Mouse (Mus musculus) megakaryocyte, embryonic 14.5 days (primary cell): ENCODE measurements at regions not wholly inside any gene's neighbourhood (a gene's known extent, or its start where the extent isn't known, plus 50 kb on each side); places are given as distances from the start of the nearest gene placed in this dataset.

Experiments
- H3K27me3 ChIP-seq: replicated peaks from 2 replicates; pipeline ENCODE3; 2012; ENCODE audit warnings: inconsistent platforms
- H3K36me3 ChIP-seq: replicated peaks from 2 replicates; pipeline ENCODE3; 2012; ENCODE audit warnings: low read length, inconsistent platforms, mixed read lengths
- H3K4me1 ChIP-seq: 2 replicates; pipeline ENCODE4 v1.6.1; 2012; ENCODE audit warnings: inconsistent platforms
- H3K4me3 ChIP-seq: replicated peaks from 2 replicates; pipeline ENCODE3; 2012; ENCODE audit warnings: moderate library complexity, mild to moderate bottlenecking, inconsistent platforms
- H3K9me3 ChIP-seq: 2 replicates; pipeline ENCODE4 v1.6.1; 2012; ENCODE audit warnings: inconsistent platforms
- FLI1 ChIP-seq: IDR thresholded peaks from 2 replicates; pipeline ENCODE4 v1.6.1; 2012; ENCODE audit warnings: low read length, inconsistent platforms, mixed read lengths
- GATA1 ChIP-seq: IDR thresholded peaks from 3 replicates; pipeline ENCODE4 v1.6.1; 2012; ENCODE audit warnings: mixed read lengths, low read length, inconsistent platforms, borderline replicate concordance

- Histone ChIP-seq H3K36me3 (no peaks in the 10 kb centered on the region), H3K4me1 (no peaks in the 10 kb centered on the region), H3K27me3 (no peaks in the 10 kb centered on the region), H3K9me3 (peaks cover 3% of the 10 kb centered on the region; the same call in 1 of the 2 replicates), H3K4me3 (no peak overlapping the region)
- TF ChIP-seq FLI1 = no peak
- TF ChIP-seq GATA1 = no peak
These were observed 152.0 kb downstream of the Ppp4r2 start for GRCm38 (mm10) chr6:100985334-100985937.

DNA sequence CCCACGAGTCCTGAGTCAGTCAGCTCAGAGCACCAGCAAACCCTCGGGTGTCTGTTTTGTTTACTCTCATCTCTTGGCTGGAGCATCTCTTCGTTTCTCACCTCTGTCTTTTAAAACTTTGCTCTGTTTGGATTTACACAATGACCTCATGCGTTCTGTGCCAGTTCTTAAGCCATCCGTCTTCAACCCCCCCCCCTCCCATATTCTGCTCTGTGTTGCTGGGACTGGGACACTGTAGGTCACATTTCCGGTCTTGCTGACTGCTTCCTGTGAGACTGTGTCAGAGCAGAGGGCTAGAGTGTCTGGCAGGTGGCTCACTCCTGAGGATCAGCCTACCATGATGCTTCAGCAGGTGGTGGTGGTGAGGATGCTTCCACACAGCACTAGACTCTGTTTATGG, 155.1 kb downstream of the Ppp4r2 start:
- Histone ChIP-seq H3K4me1 (no peaks in the 10 kb centered on the region), H3K27me3 (no peaks in the 10 kb centered on the region), H3K36me3 (no peaks in the 10 kb centered on the region), H3K4me3 (no peak overlapping the region), H3K9me3 (peaks cover 27% of the 10 kb centered on the region)
- TF ChIP-seq FLI1 = no peak
- no peak for TF ChIP-seq GATA1

DNA sequence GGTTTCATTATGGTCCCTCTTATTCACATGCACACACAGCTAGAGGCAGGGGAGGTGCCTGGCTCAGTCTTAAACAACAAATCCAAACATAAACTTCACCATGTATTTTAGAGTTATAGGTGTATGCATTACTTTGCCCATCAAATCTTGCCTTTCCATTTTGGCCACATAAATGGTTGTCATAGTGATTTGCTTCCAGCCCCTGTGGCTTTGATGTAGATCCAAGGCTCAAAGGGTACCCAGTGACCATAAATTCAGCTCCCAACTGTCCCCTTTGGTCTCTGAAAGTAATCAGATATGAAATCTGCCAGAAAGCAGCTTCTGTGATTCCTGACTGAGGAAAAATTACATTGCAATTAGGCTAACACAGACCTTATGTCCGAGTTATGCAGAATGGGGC, 160.0 kb downstream of the Ppp4r2 start:
- Histone ChIP-seq H3K36me3 (no peaks in the 10 kb centered on the region), H3K4me1 (no peaks in the 10 kb centered on the region), H3K9me3 (peaks cover 31% of the 10 kb centered on the region), H3K27me3 (no peaks in the 10 kb centered on the region), H3K4me3 (no peak overlapping the region)
- no peak for TF ChIP-seq GATA1
- TF ChIP-seq FLI1 = no peak

- no peak for TF ChIP-seq GATA1
- no peak for TF ChIP-seq FLI1
- Histone ChIP-seq H3K9me3 (peaks cover 27% of the 10 kb centered on the region), H3K4me1 (no peaks in the 10 kb centered on the region), H3K4me3 (no peak overlapping the region), H3K36me3 (no peaks in the 10 kb centered on the region), H3K27me3 (no peaks in the 10 kb centered on the region)
These were observed 162.6 kb downstream of the Ppp4r2 start for GRCm38 (mm10) chr6:100995874-100996560.

- TF ChIP-seq GATA1 (no peak), FLI1 (no peak)
- no peaks in the 10 kb centered on the region for H3K4me1 ChIP-seq
- no peaks in the 10 kb centered on the region for H3K27me3 ChIP-seq
- H3K36me3 ChIP-seq = no peaks in the 10 kb centered on the region
- H3K4me3 ChIP-seq = no peak overlapping the region
- peaks cover 9% of the 10 kb centered on the region; the same call in 1 of the 2 replicates for H3K9me3 ChIP-seq
These were observed 164.9 kb downstream of the Ppp4r2 start for GRCm38 (mm10) chr6:100998285-100998684.

DNA sequence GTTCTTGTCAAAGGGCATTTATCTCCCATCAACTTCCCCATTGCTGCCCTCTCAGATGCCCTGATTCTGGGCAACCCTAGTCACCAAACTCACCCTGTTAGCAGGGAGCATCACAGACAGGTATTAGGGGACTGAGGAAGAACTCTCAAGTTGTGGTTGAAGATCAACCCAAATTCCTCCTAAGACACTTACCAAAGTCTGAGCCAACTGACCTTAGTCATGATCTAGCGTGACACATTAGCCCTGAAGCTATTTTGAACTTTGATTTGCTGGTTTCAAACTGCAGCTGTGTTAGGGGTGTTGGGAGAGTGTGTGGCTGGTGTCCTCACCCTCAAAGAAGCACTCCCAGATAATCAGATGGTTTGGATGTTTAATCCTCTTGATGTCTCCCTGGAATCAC, 170.5 kb downstream of the Ppp4r2 start:
- no peaks in the 10 kb centered on the region for H3K4me1 ChIP-seq
- peaks cover 7% of the 10 kb centered on the region; the same call in 1 of the 2 replicates for H3K9me3 ChIP-seq
- TF ChIP-seq FLI1 = no peak
- TF ChIP-seq GATA1 = no peak
- H3K36me3 ChIP-seq = no peaks in the 10 kb centered on the region
- no peak overlapping the region for H3K4me3 ChIP-seq
- H3K27me3 ChIP-seq = no peaks in the 10 kb centered on the region

DNA sequence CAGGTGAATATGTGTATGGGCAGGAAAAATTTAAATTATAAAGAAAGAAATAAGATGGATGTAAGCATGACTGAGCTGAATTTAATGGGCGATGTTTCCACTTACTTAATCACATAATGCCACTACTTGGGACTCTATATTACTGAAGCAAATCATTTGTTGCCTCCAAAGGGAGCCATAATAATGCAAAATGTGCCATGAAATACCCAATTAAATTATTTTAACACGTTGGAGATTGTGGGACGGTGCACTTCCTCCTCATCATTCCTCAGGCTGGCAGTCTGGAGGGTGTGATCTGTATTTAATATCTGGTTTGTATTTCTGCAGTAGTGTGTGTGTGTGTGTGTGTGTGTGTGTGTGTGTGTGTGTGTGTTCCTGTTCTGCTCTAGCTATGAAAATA, 188.2 kb downstream of the Ppp4r2 start:
- Histone ChIP-seq H3K9me3 (peaks cover 14% of the 10 kb centered on the region), H3K4me1 (no peaks in the 10 kb centered on the region), H3K36me3 (no peaks in the 10 kb centered on the region), H3K27me3 (no peaks in the 10 kb centered on the region), H3K4me3 (no peak overlapping the region)
- TF ChIP-seq GATA1 = no peak
- TF ChIP-seq FLI1 = no peak

DNA sequence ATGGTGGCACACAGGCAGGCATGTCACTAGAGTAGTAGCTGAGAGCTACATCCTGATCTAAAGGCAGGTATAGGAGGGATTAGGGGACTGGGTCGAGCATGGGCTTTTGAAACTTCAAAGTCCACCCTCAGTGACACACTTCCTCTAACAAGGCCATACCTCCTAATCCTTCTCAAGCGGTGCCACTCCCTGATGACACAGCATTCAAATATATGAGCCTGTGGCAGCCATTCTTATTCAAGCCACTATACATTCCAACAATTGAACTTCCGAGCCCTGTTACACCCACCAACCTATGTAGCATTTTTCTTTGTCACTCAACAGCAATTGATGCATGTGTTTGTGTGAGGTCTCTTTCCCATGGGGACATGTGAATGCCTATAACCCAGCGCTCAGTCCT, 192.4 kb downstream of the Ppp4r2 start:
- Histone ChIP-seq H3K9me3 (peaks cover 40% of the 10 kb centered on the region), H3K36me3 (no peaks in the 10 kb centered on the region), H3K4me1 (no peaks in the 10 kb centered on the region), H3K27me3 (no peaks in the 10 kb centered on the region), H3K4me3 (no peak overlapping the region)
- TF ChIP-seq GATA1 (no peak), FLI1 (no peak)

GRCm38 (mm10) chr6:101027462-101027861, 194.0 kb downstream of the Ppp4r2 start:
- no peak for TF ChIP-seq FLI1
- TF ChIP-seq GATA1 = no peak
- peaks cover 45% of the 10 kb centered on the region for H3K9me3 ChIP-seq
- no peak overlapping the region for H3K4me3 ChIP-seq
- no peaks in the 10 kb centered on the region for H3K4me1 ChIP-seq
- no peaks in the 10 kb centered on the region for H3K27me3 ChIP-seq
- no peaks in the 10 kb centered on the region for H3K36me3 ChIP-seq

DNA sequence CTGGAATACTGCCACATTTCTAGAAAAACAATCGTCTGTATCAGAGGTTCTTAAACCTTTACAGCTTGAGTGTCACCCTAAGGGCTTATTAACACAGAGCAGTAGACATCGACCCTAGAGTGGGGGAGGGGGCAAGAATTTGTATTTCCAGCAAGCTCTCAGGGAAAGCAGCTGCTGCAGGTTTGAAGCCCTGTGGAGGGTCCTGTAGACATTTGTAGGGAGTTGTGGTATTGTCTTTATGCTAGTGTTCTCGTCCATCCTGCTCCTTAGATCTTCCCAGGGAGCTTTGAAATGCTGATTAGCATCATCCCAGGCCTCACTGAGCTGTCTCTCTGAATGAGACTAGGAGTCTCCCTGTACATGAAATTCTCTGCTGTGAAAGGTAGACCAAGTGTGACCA, 196.0 kb downstream of the Ppp4r2 start:
- peaks cover 53% of the 10 kb centered on the region for H3K9me3 ChIP-seq

More for the DNA sequence above, 196.0 kb downstream of the Ppp4r2 start:
- no peaks in the 10 kb centered on the region for H3K27me3 ChIP-seq
- H3K36me3 ChIP-seq = no peaks in the 10 kb centered on the region
- no peak overlapping the region for H3K4me3 ChIP-seq
- no peaks in the 10 kb centered on the region for H3K4me1 ChIP-seq
- no peak for TF ChIP-seq GATA1
